Mouse (Mus musculus) left cerebral cortex, adult 11 months (tissue): Measurements from ENCODE around the gene Trir.

ENCODE experiments used
- DNase-seq: peaks from one replicate; pipeline ENCODE4 v3.0.0; 2022; ENCODE audit warnings: low spot score

Trir gene

DNA sequence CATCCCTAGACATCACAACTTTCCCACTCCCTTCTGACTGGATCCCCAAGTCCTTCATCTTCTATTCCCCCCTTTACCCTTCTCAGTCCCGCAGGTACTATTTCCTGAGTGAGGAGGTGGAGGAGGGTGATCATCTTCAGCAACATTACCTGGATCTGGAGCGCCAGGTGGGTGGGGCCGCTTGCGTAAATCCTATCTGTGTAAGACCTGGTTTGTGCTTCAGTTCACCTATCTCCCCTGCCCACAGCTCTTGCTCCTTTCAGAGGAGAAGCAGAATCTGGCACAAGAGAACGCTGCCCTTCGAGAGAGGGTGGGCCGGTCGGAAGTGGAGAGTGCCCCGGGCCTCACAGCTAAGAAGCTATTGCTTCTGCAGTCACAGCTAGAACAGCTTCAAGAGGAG, 32.2 kb upstream of the Trir start:
- no peak for DNase-seq

GRCm38 (mm10) chr8:84995680-84996079, 30.9 kb upstream of the Trir start:
- no peak for DNase-seq

- no peak for DNase-seq
These were observed 29.6 kb upstream of the Trir start for GRCm38 (mm10) chr8:84996978-84997377.

DNA sequence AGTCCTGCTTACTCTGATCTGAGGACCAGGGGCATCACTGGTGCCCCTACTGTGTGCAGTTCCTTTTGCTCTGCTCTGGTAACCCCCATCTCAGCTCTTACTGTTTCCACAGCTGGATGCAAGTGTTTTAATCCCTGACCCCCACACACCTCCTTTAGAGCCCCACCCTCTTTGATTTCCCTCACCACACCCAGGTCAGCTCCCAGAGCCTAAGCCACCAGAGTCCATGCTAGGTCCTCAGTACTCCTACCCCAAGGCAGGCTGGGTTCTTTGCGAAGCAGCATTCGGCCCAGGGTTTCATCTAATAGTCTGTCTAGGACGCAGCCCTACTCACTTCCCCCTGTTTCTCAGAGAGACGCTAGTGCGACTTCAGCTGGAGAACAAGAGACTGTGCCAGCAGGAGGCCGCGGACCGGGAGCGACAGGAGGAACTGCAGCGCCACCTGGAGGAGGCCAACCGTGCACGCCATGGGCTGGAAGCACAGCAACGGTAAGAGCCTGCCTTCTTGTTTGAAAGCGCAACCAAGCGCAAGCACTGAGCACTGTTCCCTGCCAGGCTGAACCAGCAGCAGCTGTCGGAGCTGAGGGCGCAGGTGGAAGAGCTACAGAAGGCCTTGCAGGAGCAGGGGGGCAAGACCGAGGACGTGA, 28.9 kb upstream of the Trir start:
- DNase-seq: peak; percentile 76

- no peak for DNase-seq
These were observed 18.9 kb upstream of the Trir start for GRCm38 (mm10) chr8:85007686-85008085.

DNA sequence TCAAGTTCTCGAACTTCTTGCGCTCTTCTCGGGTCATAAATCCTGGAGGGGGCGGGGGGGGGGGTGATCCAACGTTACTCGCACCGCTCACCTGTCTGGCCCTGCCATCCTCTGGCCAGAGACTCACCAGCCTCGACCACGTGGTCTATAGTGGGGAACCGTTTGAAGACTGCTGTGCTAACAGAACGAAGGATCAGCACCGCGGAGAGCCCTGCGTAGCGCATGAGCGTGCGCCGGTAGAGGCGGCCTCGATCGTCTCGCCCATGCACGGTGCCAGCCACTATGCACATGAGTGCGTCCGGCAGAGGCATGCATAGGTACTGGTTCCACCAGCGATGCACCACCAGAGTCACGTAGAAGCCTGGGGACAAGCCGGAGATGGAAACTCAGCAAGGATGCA, 15.4 kb upstream of the Trir start:
- DNase-seq: no peak

DNA sequence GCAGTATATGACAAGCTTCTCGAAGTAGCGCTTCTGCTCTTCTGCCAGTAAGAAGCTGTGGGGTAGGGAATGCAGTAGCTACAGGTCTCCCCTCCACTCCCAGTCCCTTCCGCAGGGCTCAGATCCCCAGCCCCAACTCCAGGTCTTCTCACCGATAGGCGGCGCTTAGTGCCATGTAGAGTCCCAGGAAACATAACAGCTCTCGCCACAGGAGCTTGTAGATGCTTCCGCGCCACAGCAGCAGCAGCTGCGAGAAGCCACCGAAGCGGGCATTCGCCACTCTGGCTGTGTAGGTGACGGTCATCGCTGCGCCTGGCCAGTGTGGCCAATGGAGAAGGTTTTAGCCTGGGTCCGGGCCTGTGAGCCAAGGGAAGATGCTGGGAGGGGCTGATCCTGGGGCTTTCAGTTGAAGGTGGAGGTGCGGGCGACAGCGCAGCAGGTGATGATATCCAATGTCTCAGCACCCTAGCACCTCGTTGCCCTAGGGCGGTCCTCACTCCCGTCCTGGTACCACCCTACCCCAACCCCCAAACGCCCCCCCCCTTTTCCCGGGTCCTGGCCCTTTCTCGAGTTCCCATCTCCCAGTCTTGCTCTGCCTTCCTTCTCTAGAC, 13.3 kb upstream of the Trir start:
- peak; percentile 67 for DNase-seq

- no peak for DNase-seq
These were observed 12.2 kb upstream of the Trir start, which contains the start of gene Best2 for GRCm38 (mm10) chr8:85014431-85014830. Gene Best2, minus strand, starts transcription at chr8:85014531.

DNA sequence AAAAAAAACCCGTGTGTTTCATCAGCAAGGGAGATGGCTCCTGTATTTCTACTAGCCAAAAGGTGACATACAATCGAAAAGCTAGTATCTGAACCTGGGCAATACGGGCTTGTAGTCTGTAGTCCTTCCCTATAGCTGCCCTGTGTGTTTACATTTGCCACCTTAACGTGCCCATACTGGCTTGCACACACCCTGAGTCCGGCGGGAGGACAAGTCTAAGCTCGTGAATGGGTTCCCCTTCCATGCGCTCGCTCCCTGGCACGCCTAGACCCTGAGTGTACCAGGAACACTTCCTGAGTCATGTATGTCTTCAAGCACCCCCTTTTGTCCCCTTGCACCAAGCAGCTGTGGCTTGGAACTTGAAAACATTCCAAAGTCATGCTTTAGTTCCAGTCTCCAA, 9.9 kb upstream of the Trir start:
- DNase-seq: no peak

DNA sequence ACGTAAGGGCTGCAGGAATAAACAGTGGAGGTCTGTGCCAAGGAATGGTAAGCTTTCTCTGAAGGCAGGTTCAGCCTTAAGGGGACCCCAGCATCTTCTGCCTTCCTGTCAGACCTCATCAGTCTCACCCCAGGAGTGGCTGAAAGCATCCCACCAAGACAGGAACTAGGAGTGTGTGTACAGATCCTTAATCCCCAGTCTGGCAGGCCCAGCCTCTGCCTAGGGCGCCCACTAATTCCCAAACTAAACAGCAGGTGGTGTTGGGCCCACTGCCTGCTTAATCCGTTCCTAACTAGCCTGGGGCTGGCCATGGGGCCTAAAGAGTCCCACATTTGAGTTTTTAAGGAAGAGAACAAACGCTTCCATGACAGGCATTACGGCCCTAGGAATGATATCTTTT, 9.4 kb upstream of the Trir start:
- DNase-seq: no peak

DNA sequence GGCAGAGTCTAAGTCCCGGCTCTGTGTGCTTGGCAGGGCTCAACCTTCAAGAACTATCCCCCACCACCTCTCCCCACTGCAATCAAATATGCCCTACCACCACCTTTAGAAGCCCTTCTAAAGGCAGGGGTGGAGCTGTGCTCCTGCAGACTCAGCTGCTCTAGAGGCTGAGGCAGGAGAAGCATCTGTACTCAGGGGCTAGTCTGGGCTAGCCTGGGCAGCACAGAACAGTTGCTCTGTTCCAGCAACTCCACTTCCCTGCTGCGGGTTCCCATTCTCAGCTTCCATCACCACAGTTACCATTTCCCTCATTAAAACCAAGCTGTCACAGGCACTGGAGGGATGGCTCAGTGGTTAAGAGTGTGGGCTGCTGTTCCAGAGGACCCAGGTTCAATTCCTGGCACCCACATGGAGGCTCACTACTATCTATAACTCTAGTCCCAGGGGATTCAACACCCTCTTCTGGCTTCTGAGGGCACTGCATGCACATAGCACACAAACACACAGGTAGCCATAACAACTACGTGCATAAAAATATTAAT, 5.0 kb upstream of the Trir start:
- no peak for DNase-seq

GRCm38 (mm10) chr8:85023846-85024245, 2.8 kb upstream of the Trir start:
- DNase-seq: no peak

DNA sequence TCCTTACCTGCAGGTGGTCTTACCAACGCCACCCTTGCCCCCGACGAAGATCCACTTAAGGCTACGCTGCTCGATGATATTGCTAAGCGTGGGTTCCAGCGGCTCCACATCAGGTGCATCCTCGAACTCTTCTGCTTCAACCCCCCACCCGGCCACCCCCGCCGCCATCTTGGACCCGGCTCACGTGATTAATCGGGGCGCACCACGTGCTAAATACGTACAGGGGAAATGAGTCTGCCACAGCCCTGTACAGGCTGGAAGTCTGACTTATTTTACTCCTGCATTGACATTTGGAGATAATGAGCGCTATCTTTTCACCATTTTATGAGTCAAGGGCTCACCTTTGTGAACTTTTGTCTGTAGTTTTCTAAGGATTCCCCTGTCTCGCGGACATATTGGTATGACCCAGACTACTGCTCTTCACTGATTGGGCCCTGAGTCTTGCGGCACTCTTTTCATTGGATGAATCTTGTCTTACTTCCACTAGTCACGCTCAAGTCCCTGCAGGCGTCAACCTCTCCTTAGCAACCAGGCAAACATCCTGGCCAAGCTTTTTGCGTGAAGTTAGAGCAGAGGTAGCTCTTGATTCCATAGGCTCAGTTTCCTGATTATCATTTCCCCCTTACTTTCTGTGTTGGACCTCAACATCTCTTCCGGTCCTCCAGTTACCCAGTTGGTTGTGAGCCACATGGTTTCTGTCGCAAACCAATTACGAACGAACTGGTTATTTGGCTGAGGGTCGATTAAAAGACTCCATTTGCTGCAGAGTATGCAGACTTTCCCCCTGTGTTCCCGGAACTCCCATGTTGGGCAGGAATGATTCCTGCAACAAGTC, 1.3 kb upstream of the Trir start, which contains the start of gene Asna1:
TSS of gene Asna1 (minus strand) at position 184 of the 835 bp plus-strand sequence.
- peak; percentile 89 for DNase-seq

- no peak for DNase-seq
These were observed 863 bp downstream of the Trir start for GRCm38 (mm10) chr8:85027516-85027855.

DNA sequence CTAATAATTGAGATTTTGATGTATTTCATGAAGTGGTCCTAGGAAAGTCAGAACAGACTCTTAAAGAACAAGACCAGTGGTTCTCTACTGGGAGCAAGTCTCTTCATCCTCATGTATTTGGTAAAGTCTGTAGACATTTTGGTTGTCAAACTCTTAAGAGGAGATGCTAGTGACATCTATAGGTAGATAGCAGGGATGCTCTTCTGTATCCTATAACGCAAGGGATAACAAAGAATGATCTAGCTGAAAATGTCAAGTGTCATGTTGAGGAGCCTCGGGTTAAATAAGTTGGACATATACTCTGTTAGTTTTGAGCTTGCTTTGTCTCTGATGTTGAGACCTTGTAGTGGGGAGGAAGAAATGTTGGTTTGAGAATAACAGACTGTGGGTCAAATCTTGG, 1.3 kb downstream of the Trir start:
- no peak for DNase-seq

DNA sequence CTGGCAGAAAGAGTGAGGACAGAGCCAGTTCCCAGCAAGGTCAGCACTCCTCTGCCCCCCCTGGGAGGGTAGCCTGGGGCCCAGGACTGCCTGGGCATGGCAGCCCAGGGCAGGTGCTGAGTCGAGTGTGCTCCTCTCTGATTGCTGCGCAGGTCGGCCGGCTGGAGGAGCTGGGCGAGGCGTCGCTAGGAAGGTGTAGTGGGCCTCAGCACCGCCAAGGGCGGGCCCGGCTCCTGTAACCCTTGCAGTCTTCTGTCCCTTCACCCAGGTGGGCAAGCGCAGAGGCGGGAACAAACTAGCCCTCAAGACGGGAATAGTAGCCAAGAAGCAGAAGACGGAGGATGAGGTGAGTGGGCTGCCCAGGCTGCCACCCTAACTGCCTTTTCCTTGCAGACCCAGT, 2.6 kb downstream of the Trir start:
- DNase-seq: no peak

GRCm38 (mm10) chr8:85032622-85033311, 6.1 kb downstream of the Trir start:
- DNase-seq: no peak

DNA sequence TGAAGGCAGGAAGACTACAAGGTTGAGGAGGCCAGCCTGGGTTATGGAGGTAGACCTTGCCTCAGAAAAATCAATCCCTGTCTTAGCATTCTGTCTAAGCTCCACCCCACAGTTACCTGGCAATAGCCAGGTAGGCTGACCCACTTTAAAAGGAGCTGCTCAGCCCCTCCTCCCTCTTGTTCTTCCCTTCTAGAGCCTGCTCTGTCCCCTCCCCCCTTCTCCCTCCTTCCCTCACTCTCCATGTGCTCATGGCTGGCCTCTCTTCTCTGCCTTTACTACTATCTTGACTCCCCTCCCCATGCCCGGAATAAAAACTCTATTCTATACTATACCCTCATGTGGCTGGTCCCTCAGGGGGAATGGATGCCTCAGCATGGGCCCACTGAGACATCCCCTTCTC, 7.2 kb downstream of the Trir start:
- no peak for DNase-seq

DNA sequence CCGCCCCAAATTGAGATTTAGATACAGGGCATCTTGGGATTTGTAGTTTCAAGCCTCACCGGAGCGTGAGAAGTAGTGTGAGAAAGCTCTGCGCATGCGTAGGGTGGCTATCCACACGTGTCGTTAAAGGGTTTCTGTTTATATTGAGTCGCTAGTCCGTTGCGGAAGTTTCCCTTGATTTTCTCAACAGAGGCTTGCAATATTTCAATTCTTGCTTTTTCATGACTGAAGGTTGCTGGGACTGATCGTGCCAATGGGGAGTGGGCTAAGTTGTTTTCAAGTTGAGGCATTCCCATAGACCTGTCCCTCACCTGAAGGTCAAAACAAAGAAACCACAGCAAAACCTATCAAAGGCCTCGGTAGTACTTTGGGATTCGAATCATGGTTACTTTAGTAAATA, 8.1 kb downstream of the Trir start:
- DNase-seq: no peak

DNA sequence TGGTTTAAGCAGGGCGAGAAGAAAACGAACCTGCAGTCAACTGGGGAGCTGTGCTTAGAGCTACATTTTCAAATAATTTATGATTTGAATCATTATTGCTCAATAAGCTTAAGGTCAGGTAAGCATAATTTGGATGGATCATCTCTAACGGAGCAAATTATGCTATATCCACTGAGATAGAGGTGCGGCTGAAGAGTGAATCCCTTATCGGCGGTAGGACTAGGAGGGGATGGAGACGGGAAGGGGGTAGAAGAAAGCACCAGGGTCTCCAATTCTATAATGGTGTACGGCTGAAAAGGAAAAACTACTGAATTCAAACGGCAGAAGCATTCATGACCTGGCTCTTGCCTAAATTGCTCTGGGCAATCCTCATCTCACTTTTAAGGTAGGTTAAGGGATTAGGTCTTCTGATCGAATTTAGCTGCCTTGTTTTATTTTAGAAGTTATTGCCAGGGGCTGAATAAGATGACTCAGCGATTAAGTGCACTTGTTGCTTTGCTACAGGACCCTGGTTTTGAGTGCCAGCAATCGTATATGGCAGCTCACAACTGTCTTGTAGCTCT, 8.6 kb downstream of the Trir start:
- no peak for DNase-seq

DNA sequence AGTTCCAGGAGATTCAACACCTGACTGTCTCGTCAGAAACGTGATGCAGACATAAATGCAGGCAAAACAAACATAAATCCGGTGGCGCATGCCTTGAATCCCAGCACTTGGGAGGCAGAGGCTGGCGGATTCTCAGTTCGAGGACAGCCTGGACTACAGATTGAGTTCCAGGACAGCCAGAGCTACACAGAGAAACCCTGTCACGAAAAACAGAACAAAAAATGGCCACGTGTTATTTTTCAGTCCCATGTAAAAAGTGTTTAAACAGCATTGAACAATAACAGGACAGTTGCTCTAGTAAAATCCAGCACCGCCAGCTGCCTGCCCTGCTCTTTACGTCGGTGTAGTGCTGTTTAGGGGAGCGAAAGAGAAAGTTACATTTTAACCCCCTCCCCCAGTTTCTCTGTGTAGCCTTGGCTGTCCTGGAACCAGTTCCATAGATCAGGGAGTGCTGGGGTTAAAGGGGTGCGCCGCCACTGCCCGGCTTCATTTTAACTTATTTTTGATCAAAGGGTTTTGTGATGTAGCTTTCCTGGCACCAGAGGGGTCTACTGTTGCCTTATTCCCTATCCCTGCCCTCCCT, 9.2 kb downstream of the Trir start:
- no peak for DNase-seq

DNA sequence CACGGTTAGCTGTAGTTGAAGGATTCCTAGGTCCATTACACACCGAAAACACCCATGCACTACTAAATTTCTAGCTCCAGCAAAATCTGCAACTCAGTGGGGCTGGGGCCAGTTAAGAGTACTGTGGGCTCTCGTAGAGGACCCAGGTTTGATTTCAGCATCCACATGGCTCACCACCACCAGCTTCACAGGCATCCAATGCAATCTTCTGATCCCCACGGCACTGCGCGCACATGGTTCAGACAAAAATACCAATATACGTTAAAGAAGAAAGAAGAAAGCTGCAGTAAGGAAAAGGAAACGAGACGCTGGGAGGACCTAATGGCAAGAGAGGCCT, 9.7 kb downstream of the Trir start:
- no peak for DNase-seq
